Mouse (Mus musculus) heart, postnatal 0 days (tissue): ENCODE results near the gene Galns.

Source experiments
- CTCF ChIP-seq: IDR thresholded peaks from 2 replicates; pipeline ENCODE4 v1.5.1; 2016; ENCODE audit warnings: antibody characterized with exemption, control low read depth, low read depth
- EP300 ChIP-seq: IDR thresholded peaks from 2 replicates; pipeline ENCODE4 v1.6.1; 2016; ENCODE audit warnings: antibody characterized with exemption, low read depth

DNA sequence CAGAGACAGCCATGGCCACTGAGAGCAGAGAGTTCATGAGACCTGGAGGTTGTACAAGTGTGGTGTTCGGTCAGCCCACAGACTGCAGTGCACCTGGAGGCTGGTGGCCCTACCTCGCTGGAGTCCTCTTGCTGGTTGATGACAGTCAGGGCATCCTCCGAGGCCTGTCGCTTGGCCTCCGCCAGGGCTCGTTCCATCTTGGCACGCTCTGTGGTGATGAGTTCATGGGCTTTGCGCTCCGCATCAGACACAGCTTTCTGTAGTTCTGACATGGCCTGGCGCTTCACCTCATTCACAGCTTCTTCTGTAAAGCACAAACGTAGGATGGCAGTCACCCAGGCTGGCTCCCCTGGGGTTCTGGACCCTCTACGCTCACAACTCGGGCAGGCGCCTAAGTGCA, 21.9 kb upstream of the Galns start:
- TF ChIP-seq EP300 = no peak
- no peak for TF ChIP-seq CTCF
